Mouse (Mus musculus) heart, postnatal 10 days (tissue): Measurements from ENCODE around the gene Spcs2. TPM values are rescaled to one million over a fixed set of nuclear protein-coding genes. Genes with fewer than 3 reads are reported as not detected.
A peak's percentile ranks its signal among the peaks of the same experiment; 100 is the strongest.

Experiments used
- DNase-seq, 2 experiments: peaks; one replicate each; pipeline ENCODE4 v3.0.0; 2021
- intact Hi-C: fragments of 180-260 bp; cut with DNase I; formaldehyde crosslinking; loops from one replicate; pipeline ENCODE4 v1.15.1; 2025
- total RNA-seq, 2 experiments: library from RNA; stranded (reverse); gene quantifications; 2 replicates each; pipeline ENCODE4 v1.2.3; 2021

Spcs2 gene
- total RNA-seq, 2 experiments from 2014 or later, result 49.7 to 66.5 TPM

DNA sequence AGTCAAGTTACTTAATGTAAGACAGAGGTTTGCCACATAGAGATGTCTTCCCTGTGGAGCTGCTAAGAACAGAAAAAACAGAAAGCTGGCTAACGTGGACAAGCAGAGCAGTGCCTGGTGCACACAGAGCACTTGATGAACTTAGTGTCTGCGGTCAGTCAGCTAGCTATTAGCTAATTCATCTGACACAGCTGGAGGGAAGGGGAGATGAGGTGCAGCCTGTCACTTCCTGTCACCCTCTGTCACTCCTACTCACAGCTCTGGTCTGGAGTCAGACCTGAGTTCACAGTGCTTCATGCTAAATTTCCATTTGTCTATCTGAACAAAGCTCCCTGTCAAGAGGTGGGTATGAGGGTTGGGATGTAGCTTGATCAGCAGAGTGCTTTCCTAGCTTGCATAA lies 69.2 kb downstream of the Spcs2 start:
- no peak for DNase-seq
- intact Hi-C loops, result no loop called here

DNA sequence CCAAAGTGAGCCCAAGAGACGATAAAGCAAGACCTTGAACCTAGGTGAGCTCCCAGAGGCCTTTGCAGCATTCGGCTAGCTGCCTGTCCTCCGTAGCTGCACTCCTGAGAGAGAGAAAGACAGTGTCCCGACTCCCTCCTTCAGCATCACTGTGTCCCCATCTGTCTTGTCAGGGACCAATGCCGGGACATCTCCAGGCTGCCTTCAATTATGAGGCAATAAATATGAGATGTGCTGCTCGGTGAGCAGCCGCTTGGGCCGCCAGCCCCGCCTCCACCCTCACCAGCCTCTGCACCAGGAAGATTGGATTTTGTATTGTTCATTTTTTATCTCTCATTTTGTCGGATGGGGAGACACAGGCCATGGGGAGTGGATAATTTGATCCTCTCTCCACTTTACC lies 72.4 kb downstream of the Spcs2 start:
- intact Hi-C loops, result no loop called here
- no peak for DNase-seq

DNA sequence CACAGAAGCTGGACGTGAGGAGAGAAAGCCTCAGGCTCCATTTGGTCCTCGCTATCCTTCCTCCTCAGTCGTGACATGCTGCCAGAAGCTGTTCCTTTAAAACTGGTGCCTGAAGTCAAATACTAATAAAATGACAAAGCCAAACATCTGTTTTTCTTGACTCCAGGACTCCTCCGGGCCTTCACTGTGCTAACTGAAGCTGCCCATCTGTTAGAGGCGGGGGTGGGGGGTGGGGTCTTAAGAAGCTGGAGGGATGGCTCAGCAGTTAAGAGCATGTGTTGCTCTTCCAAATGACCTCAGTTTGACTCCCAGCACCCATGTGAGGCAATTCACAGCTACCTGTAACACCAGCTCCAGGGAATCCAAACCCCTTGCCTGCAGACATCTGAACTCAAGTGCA lies 74.7 kb downstream of the Spcs2 start:
- intact Hi-C loops, result no loop called here
- DNase-seq, result peak; percentile 30 to 41

DNA sequence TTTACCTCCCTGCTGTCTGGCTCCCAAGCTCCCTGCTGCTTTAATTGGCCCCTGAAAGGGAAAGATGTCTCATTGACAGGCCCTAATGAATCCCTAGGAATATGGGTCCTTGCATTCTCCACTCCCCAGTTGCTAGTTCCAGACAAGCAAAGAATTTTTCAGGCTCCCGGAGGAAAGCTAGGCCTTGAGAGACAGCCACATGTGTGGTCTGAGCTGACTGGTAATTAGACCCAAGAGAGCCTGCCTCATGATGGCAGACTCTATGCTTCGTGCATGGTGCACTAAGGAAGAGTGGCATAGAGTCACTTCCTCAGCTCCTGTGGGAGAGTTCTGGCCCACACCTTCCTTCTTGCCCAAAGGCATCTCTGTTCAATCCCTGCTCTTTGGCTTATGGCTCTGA lies 75.3 kb downstream of the Spcs2 start:
- no peak for DNase-seq
- intact Hi-C loops, result no loop called here

Other genes starting within 250 kb of the Spcs2 start
- gene Tpbgl, start 236.4 kb downstream of the Spcs2 start, total RNA-seq, result 1 to 10 TPM; 3.1 to 3.5 TPM
- gene Slco2b1, start 152.1 kb downstream of the Spcs2 start, total RNA-seq, result 1 to 10 TPM; 8.0 to 8.7 TPM
- under 1 TPM in 1 of 2 experiments, not detected in 1; 0.31 TPM for gene Olfr520, start 133.2 kb downstream of the Spcs2 start, total RNA-seq
- gene Olfr521, start 100.0 kb downstream of the Spcs2 start, total RNA-seq, result not detected
- gene Neu3, start 35.0 kb downstream of the Spcs2 start, total RNA-seq, result 1 to 10 TPM; 4.0 to 4.3 TPM
- under 1 TPM in 1 of 2 experiments, not detected in 1; 0.10 TPM for gene Xrra1, start 4.3 kb downstream of the Spcs2 start, total RNA-seq
- gene Rnf169, start 117.0 kb upstream of the Spcs2 start, total RNA-seq, result 10 to 100 TPM; 15.7 TPM
- not detected for gene Chrdl2, start 142.7 kb upstream of the Spcs2 start, total RNA-seq